Mouse (Mus musculus): Measurements from ENCODE around the gene Lyzl6.

DNA sequence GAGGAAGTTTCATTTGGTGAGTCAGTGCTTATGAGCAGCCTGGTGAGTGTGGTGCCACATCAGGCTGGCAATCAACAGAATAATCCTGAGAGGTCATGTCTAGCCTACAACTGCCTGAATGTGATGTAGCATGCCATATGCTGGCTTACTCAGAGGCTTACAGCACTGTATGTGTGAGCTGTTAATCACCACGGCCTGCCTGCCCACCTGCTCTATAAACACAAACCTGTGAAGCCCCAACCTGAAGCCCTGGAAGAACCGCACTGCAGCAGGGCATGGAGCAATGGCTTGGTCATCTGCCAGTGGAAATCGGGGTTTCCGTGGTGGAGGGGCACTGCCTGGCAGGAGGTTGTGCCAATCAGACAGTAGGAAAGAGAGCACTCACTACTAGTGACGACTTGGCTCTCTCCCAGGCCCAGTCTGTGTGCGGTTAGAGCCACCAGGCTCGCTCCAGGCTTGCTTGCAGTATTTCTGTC, 46.6 kb upstream of the Lyzl6 start:
- TF ChIP-seq CTCF (IDR thresholded peaks at IDR 0.05; ENCODE audit: low read depth, low read length) (no peak), POLR2A (IDR thresholded peaks at IDR 0.05; ENCODE audit: insufficient read depth, low read length) (no peak), EP300 (IDR thresholded peaks at IDR 0.05; ENCODE audit: insufficient read depth, low read depth, low read length) (no peak)

All from ES-Bruce4 (cell line).